In genomic region chr2:19664147-19664546, GRCm38 (mm10) we compare ENCODE assay signal across 9 mouse cellular contexts. TPM values are rescaled to one million over a fixed set of nuclear protein-coding genes. Genes with fewer than 3 reads are reported as not detected.
A peak's percentile ranks its signal among the peaks of the same experiment; 100 is the strongest.
DNase-seq lines count a peak whose midpoint lies in the region; ATAC-seq lines count a peak whose summit lies in the region.
"Had no signal": no experiment of that assay in that cellular context is flagged by ENCODE, and none has a peak within 500 bp of the region (broad histone marks: within the 10 kb centered on the region; RNA-seq: fewer than 3 reads in every experiment).

No protein-coding gene starts in this region.

- peaks cover 4% of the 10 kb centered on the region for H3K27me3 ChIP-seq in midbrain, embryonic 11.5 days (ENCODE audit: control insufficient read depth, insufficient read depth, low read length)
- H3K27me3 ChIP-seq in midbrain, embryonic 15.5 days (replicated peaks), result peaks cover 4% of the 10 kb centered on the region
- H3K27me3 ChIP-seq in limb, embryonic 10.5 days (ENCODE audit: low read depth, poor library complexity, severe bottlenecking), result peaks cover 11% of the 10 kb centered on the region

- H3K4me2 ChIP-seq in midbrain, embryonic 11.5 days, result no peak overlapping the region
- H3K4me2 ChIP-seq in midbrain, embryonic 15.5 days, result no peak overlapping the region

- WGBS in midbrain, embryonic 11.5 days, result 49% methylated on average over 6 of the region's 6 CpGs
- 35% methylated on average over 6 of the region's 6 CpGs for WGBS in midbrain, embryonic 15.5 days
- WGBS in limb, embryonic 10.5 days, result 81% methylated on average over 6 of the region's 6 CpGs

- H3K4me1 ChIP-seq in midbrain, embryonic 11.5 days (ENCODE audit: control insufficient read depth, insufficient read depth, low read length), result peaks cover 7% of the 10 kb centered on the region
- peaks cover 3% of the 10 kb centered on the region for H3K4me1 ChIP-seq in midbrain, embryonic 15.5 days
- H3K4me1 ChIP-seq in limb, embryonic 10.5 days, result peaks cover 16% of the 10 kb centered on the region

- no peak overlapping the region for H3K27ac ChIP-seq in midbrain, embryonic 11.5 days (ENCODE audit: low read depth, low read length)
- no peak overlapping the region for H3K27ac ChIP-seq in midbrain, embryonic 15.5 days
- no peak overlapping the region for H3K27ac ChIP-seq in limb, embryonic 10.5 days

- H3K4me3 ChIP-seq in midbrain, embryonic 11.5 days (ENCODE audit: low read depth, low read length), result no peak overlapping the region
- no peak overlapping the region for H3K4me3 ChIP-seq in midbrain, embryonic 15.5 days
- no peak overlapping the region for H3K4me3 ChIP-seq in limb, embryonic 10.5 days

- intact Hi-C loops in heart, postnatal 10 days (cut with DNase I), result no loop called here

- ATAC-seq in midbrain, embryonic 11.5 days (ENCODE audit: low FRiP score), result 0 out of 2 replicates have a peak, but pooled peaks have one; percentile 35
- ATAC-seq in midbrain, embryonic 15.5 days (replicated peaks), result no peak

- no peaks in the 10 kb centered on the region for H3K9me3 ChIP-seq in midbrain, embryonic 11.5 days (ENCODE audit: control insufficient read depth, low read length)
- H3K9me3 ChIP-seq in midbrain, embryonic 15.5 days, result no peaks in the 10 kb centered on the region
- H3K9me3 ChIP-seq in limb, embryonic 10.5 days (replicated peaks), result no peaks in the 10 kb centered on the region

- no peak overlapping the region for H3K9ac ChIP-seq in midbrain, embryonic 11.5 days (ENCODE audit: low read length)
- no peak overlapping the region for H3K9ac ChIP-seq in midbrain, embryonic 15.5 days

- DNase-seq in adrenal gland, adult (ENCODE audit: inconsistent age in 2 of 2, low spot score in 1 of 2), result peak; percentile 70 to 87
- no peak for DNase-seq in adrenal gland, postnatal 4 days (ENCODE audit: low spot score in 2 of 2)
- DNase-seq in midbrain, embryonic 11.5 days (ENCODE audit: low spot score, missing footprints), result no peak
- DNase-seq in heart, postnatal 10 days, result peak; percentile 56 to 60
- DNase-seq in right cerebral cortex, postnatal 10 days (ENCODE audit: low spot score in 2 of 2), result no peak
- DNase-seq in limb, embryonic 10.5 days (ENCODE audit: low spot score), result no peak
- DNase-seq in layer of hippocampus, postnatal 10 days (ENCODE audit: low spot score in 2 of 2), result no peak
- DNase-seq: spleen, adult 18-20 months had no signal

- H3K36me3 ChIP-seq in midbrain, embryonic 11.5 days (ENCODE audit: control insufficient read depth, insufficient read depth, low read length), result no peaks in the 10 kb centered on the region
- H3K36me3 ChIP-seq in midbrain, embryonic 15.5 days (replicated peaks), result no peaks in the 10 kb centered on the region
- no peaks in the 10 kb centered on the region for H3K36me3 ChIP-seq in limb, embryonic 10.5 days

RNA-seq across cellular contexts. Expression of gene Otud1, which starts 6.6 kb away (rescaled TPM):
- total RNA-seq in adrenal gland, postnatal 4 days (2021), result 10 to 100 TPM in 1 of 2 experiments, 1 to 10 TPM in 1; 9.8 to 10.3 TPM
- 0.93 and 1.4 TPM in 2 replicates for polyA plus RNA-seq in midbrain, embryonic 11.5 days (2014; fragmentation: Nextera tagmentation; extraction: Ambion mirVana)
- 1.3 and 1.4 TPM in 2 replicates for polyA plus RNA-seq in midbrain, embryonic 15.5 days (2015; fragmentation: Nextera tagmentation; extraction: Ambion mirVana)
- 10 to 100 TPM; 18.9 to 20.1 TPM for total RNA-seq in heart, postnatal 10 days (2021)
- 0.39 and 0.41 TPM in 2 replicates for polyA plus RNA-seq in limb, embryonic 10.5 days (2016; fragmentation: Nextera tagmentation; extraction: Ambion mirVana)
- 1 to 10 TPM; 7.4 to 7.7 TPM for total RNA-seq in layer of hippocampus, postnatal 10 days (2021)

Comparison
In these comparisons a context has a peak if more than half of its experiments do, and no peak if none do; other contexts are left out.
1. DNase-seq: peak in adrenal gland, adult (2 of 2) and heart, postnatal 10 days (2 of 2); none in adrenal gland, postnatal 4 days (0 of 2), midbrain, embryonic 11.5 days (single experiment), right cerebral cortex, postnatal 10 days (0 of 2), limb, embryonic 10.5 days (single experiment) and layer of hippocampus, postnatal 10 days (0 of 2).